Mouse (Mus musculus): ENCODE results near the gene Rbl2. TPM values are rescaled to one million over a fixed set of nuclear protein-coding genes. Genes with fewer than 3 reads are reported as not detected.

The Rbl2 gene
- polyA plus RNA-seq, 1 experiment from 2014 or later, result 20.0 TPM

DNA sequence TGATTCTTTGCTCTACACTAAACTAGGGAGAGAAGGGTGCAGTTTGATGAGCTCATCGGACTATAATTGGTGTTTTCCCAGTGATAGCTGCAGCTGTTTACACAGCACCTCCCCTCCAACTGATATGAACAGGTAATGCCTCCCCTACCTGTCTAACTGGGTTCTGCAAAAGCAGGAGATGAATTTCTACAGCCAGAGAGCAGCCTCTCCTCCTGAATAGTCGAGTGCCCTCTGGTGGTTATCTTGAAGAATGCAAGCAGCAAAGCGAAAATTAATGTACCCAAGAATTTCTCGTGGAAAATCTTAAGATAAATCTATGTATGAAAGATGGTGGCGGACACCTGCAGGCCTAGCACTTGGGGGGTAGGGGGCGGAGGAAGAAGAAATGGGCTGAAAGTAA lies 77.9 kb downstream of the Rbl2 start:
- Histone ChIP-seq H3K4me3 (ENCODE audit: low read length) (no peak overlapping the region), H3K4me1 (ENCODE audit: control insufficient read depth, insufficient read depth, low read depth, low read length) (no peaks in the 10 kb centered on the region), H3K36me3 (ENCODE audit: control insufficient read depth, insufficient read depth, low read length) (no peaks in the 10 kb centered on the region), H3K27me3 (replicated peaks; ENCODE audit: control insufficient read depth, insufficient read depth, low read length) (no peaks in the 10 kb centered on the region), H3K9ac (ENCODE audit: low read depth, low read length) (no peak overlapping the region), H3K4me2 (ENCODE audit: low read length) (no peak overlapping the region), H3K27ac (ENCODE audit: low read depth, low read length) (no peak overlapping the region), H3K9me3 (ENCODE audit: control insufficient read depth, low read length) (no peaks in the 10 kb centered on the region)
- ATAC-seq, result no peak; the same call in 1 of the 2 replicates
- 11% methylated on average over 6 of the region's 6 CpGs for WGBS

GRCm38 (mm10) chr8:91148643-91149178 lies 78.9 kb downstream of the Rbl2 start:
- 79% methylated on average over 15 of the region's 15 CpGs for WGBS
- ATAC-seq, result peak; percentile 45; the same call in 1 of the 2 replicates
- no peaks in the 10 kb centered on the region for H3K27me3 ChIP-seq (replicated peaks; ENCODE audit: control insufficient read depth, insufficient read depth, low read length)

GRCm38 (mm10) chr8:91149298-91149697 lies 79.4 kb downstream of the Rbl2 start:
- Histone ChIP-seq H3K4me1 (ENCODE audit: control insufficient read depth, insufficient read depth, low read depth, low read length) (no peaks in the 10 kb centered on the region), H3K9me3 (ENCODE audit: control insufficient read depth, low read length) (no peaks in the 10 kb centered on the region), H3K4me2 (ENCODE audit: low read length) (no peak overlapping the region), H3K27me3 (replicated peaks; ENCODE audit: control insufficient read depth, insufficient read depth, low read length) (no peaks in the 10 kb centered on the region), H3K9ac (ENCODE audit: low read depth, low read length) (no peak overlapping the region), H3K4me3 (ENCODE audit: low read length) (no peak overlapping the region), H3K36me3 (ENCODE audit: control insufficient read depth, insufficient read depth, low read length) (no peaks in the 10 kb centered on the region), H3K27ac (ENCODE audit: low read depth, low read length) (no peak overlapping the region)
- WGBS, result 71% methylated on average over 3 of the region's 3 CpGs
- ATAC-seq, result no peak

More at GRCm38 (mm10) chr8:91148643-91149178, 78.9 kb downstream of the Rbl2 start:
- Histone ChIP-seq H3K4me3 (ENCODE audit: low read length) (no peak overlapping the region), H3K27ac (ENCODE audit: low read depth, low read length) (no peak overlapping the region), H3K4me2 (ENCODE audit: low read length) (no peak overlapping the region), H3K9ac (ENCODE audit: low read depth, low read length) (no peak overlapping the region), H3K4me1 (ENCODE audit: control insufficient read depth, insufficient read depth, low read depth, low read length) (no peaks in the 10 kb centered on the region), H3K36me3 (ENCODE audit: control insufficient read depth, insufficient read depth, low read length) (no peaks in the 10 kb centered on the region), H3K9me3 (ENCODE audit: control insufficient read depth, low read length) (no peaks in the 10 kb centered on the region)

GRCm38 (mm10) chr8:91151531-91151930 lies 81.7 kb downstream of the Rbl2 start:
- H3K27ac ChIP-seq (ENCODE audit: low read depth, low read length), result no peak overlapping the region
- no peaks in the 10 kb centered on the region for H3K36me3 ChIP-seq (ENCODE audit: control insufficient read depth, insufficient read depth, low read length)
- 84% methylated on average over 7 of the region's 7 CpGs for WGBS
- ATAC-seq, result no peak
- H3K9ac ChIP-seq (ENCODE audit: low read depth, low read length), result no peak overlapping the region
- H3K27me3 ChIP-seq (replicated peaks; ENCODE audit: control insufficient read depth, insufficient read depth, low read length), result no peaks in the 10 kb centered on the region
- no peak overlapping the region for H3K4me2 ChIP-seq (ENCODE audit: low read length)
- H3K4me1 ChIP-seq (ENCODE audit: control insufficient read depth, insufficient read depth, low read depth, low read length), result no peaks in the 10 kb centered on the region
- H3K4me3 ChIP-seq (ENCODE audit: low read length), result no peak overlapping the region
- no peaks in the 10 kb centered on the region for H3K9me3 ChIP-seq (ENCODE audit: control insufficient read depth, low read length)

GRCm38 (mm10) chr8:91153831-91154230 lies 84.0 kb downstream of the Rbl2 start:
- no peaks in the 10 kb centered on the region for H3K4me1 ChIP-seq (ENCODE audit: control insufficient read depth, insufficient read depth, low read depth, low read length)
- no peak for ATAC-seq
- no peaks in the 10 kb centered on the region for H3K36me3 ChIP-seq (ENCODE audit: control insufficient read depth, insufficient read depth, low read length)
- no peak overlapping the region for H3K4me2 ChIP-seq (ENCODE audit: low read length)
- H3K9me3 ChIP-seq (ENCODE audit: control insufficient read depth, low read length), result no peaks in the 10 kb centered on the region
- no peak overlapping the region for H3K9ac ChIP-seq (ENCODE audit: low read depth, low read length)
- H3K27me3 ChIP-seq (replicated peaks; ENCODE audit: control insufficient read depth, insufficient read depth, low read length), result no peaks in the 10 kb centered on the region
- WGBS, result 81% methylated on average over 3 of the region's 3 CpGs
- no peak overlapping the region for H3K27ac ChIP-seq (ENCODE audit: low read depth, low read length)
- H3K4me3 ChIP-seq (ENCODE audit: low read length), result no peak overlapping the region

DNA sequence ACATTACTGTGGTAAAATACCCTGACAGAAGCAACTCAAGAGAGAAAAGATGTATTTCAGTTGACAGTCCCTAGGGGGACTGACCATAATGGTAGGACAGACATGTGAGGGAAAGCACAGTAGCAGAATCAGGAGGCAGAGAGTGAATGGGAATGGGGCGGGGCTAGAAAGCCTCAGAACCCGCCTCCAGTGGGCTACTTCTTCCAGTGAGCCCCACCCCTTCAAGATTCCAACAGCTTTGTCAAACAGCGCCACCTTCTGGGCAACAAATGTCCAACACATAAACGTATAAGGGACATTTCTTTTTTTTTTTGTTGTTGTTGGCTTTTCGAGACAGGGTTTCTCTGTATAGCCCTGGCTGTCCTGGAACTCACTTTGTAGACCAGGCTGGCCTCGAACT lies 84.7 kb downstream of the Rbl2 start:
- 56% methylated on average over 6 of the region's 6 CpGs for WGBS
- no peak for ATAC-seq
- H3K4me3 ChIP-seq (ENCODE audit: low read length), result no peak overlapping the region

DNA sequence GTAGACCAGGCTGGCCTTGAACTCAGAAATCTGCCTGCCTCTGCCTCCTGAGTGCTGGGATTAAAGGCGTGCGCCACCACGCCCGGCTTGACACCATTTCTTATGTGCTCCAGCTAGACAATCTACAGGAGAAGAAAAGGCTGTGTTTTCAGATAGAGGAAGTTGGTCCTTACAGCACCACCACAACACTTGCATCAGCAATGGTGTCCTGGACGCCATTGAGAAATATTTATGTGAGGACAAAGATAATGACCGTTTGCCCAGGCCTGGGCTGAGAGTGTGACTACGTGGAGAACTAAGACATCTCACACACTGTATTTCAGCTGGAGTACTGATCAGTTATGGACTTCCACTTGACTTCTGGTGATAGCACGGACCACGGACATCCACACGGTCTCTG lies 88.8 kb downstream of the Rbl2 start:
- Histone ChIP-seq H3K27me3 (replicated peaks; ENCODE audit: control insufficient read depth, insufficient read depth, low read length) (no peaks in the 10 kb centered on the region), H3K27ac (ENCODE audit: low read depth, low read length) (no peak overlapping the region), H3K36me3 (ENCODE audit: control insufficient read depth, insufficient read depth, low read length) (no peaks in the 10 kb centered on the region), H3K4me3 (ENCODE audit: low read length) (no peak overlapping the region), H3K9ac (ENCODE audit: low read depth, low read length) (no peak overlapping the region), H3K4me1 (ENCODE audit: control insufficient read depth, insufficient read depth, low read depth, low read length) (peaks cover 2% of the 10 kb centered on the region; the same call in 1 of the 2 replicates), H3K9me3 (ENCODE audit: control insufficient read depth, low read length) (no peaks in the 10 kb centered on the region), H3K4me2 (ENCODE audit: low read length) (no peak overlapping the region)
- 94% methylated on average over 10 of the region's 10 CpGs for WGBS
- no peak for ATAC-seq

More for the DNA sequence above, 84.7 kb downstream of the Rbl2 start:
- Histone ChIP-seq H3K36me3 (ENCODE audit: control insufficient read depth, insufficient read depth, low read length) (no peaks in the 10 kb centered on the region), H3K9me3 (ENCODE audit: control insufficient read depth, low read length) (no peaks in the 10 kb centered on the region), H3K27me3 (replicated peaks; ENCODE audit: control insufficient read depth, insufficient read depth, low read length) (no peaks in the 10 kb centered on the region), H3K9ac (ENCODE audit: low read depth, low read length) (no peak overlapping the region), H3K4me2 (ENCODE audit: low read length) (no peak overlapping the region), H3K4me1 (ENCODE audit: control insufficient read depth, insufficient read depth, low read depth, low read length) (no peaks in the 10 kb centered on the region), H3K27ac (ENCODE audit: low read depth, low read length) (no peak overlapping the region)

DNA sequence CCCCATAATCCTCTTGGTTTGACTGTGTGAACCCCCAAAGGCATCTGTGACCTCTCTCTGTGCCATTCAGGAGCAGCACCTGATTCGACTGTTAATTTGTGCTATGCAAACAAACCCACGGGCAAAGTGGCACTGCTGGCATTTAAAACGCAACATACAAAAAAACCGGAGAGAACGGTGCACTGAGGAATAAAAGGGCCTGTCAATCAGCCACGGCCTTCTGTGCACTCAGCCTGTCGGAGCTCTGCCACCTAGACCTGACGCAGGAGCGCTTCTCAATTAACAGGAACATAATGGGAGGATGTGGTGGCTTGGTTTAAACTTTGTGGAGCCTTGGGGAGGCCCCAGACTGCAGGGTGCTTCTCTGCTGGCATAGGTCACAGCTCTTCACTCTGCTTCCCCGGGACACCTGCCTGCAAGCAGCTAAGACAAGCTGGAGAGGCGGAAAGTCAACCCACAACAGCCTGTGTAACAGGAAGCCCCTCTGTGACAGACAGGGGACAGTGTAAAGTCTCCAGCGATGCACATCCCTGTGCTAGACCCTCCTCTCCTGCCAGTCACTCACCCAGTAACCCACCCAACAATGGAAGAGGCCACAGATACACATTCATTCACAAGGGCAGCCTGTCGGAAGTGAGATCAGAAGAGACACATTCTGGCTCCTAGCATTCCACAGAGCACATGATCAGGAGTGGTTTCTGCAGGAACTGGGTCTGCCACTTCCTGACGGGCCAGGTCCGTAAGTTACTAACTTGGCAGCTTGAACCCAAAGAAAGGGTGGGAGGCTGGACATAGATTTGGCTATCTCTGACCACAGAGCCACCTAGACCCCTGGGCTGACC lies 90.3 kb downstream of the Rbl2 start:
- Histone ChIP-seq H3K9ac (ENCODE audit: low read depth, low read length) (no peak overlapping the region), H3K9me3 (ENCODE audit: control insufficient read depth, low read length) (no peaks in the 10 kb centered on the region; the same call in 1 of the 2 replicates), H3K27ac (ENCODE audit: low read depth, low read length) (no peak overlapping the region), H3K27me3 (replicated peaks; ENCODE audit: control insufficient read depth, insufficient read depth, low read length) (no peaks in the 10 kb centered on the region), H3K4me3 (ENCODE audit: low read length) (no peak overlapping the region), H3K36me3 (ENCODE audit: control insufficient read depth, insufficient read depth, low read length) (no peaks in the 10 kb centered on the region), H3K4me1 (ENCODE audit: control insufficient read depth, insufficient read depth, low read depth, low read length) (peaks cover 2% of the 10 kb centered on the region; the same call in 1 of the 2 replicates), H3K4me2 (ENCODE audit: low read length) (no peak overlapping the region)
- WGBS, result 27% methylated on average over 15 of the region's 15 CpGs
- ATAC-seq, result 0 out of 2 replicates have a peak, but pooled peaks have one; percentile 34

GRCm38 (mm10) chr8:91170152-91170551 lies 100.3 kb downstream of the Rbl2 start:
- 76% methylated on average over 6 of the region's 6 CpGs for WGBS
- no peak for ATAC-seq
- Histone ChIP-seq H3K9ac (ENCODE audit: low read depth, low read length) (no peak overlapping the region), H3K36me3 (ENCODE audit: control insufficient read depth, insufficient read depth, low read length) (no peaks in the 10 kb centered on the region), H3K4me2 (ENCODE audit: low read length) (no peak overlapping the region), H3K9me3 (ENCODE audit: control insufficient read depth, low read length) (no peaks in the 10 kb centered on the region; the same call in 1 of the 2 replicates), H3K4me3 (ENCODE audit: low read length) (no peak overlapping the region), H3K27ac (ENCODE audit: low read depth, low read length) (no peak overlapping the region), H3K27me3 (replicated peaks; ENCODE audit: control insufficient read depth, insufficient read depth, low read length) (no peaks in the 10 kb centered on the region), H3K4me1 (ENCODE audit: control insufficient read depth, insufficient read depth, low read depth, low read length) (peaks cover 5% of the 10 kb centered on the region)
